8 mouse cellular contexts compared by ENCODE assay signal in the genomic region with DNA sequence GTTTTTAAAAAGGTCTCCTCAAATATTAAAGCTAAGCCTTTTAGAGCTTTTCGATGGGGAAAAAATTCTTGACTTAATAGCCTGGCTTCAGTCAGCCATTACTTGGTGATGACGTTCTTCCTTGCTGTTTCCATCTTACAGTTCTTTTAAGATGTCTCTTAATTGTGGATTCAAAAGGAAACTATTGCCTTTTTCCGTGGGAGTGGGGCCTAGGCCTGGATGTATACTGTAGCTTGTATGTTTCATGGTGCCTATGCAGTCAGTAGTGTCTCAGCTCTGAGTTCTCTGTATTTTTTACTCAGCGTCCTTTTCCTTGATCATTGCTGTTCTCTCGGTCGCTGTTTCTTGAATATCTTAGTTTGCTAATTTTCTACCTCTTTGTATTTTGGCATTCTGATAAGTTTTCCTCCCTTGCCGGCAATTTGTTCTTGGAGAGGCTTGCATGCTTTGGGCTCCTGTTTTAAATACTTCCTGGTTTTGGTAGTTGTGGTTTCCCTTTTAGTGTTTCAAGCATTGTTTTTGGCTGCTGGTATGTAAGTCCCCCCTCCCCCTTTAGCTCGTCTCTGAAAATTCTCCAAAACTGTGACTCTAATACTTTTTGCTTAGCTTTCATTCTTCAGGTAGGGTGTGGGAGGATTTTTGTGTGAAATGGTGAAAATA. TPM values are rescaled to one million over a fixed set of nuclear protein-coding genes. Genes with fewer than 3 reads are reported as not detected.
DNase-seq lines count a peak whose midpoint lies in the region; ATAC-seq lines count a peak whose summit lies in the region.

No protein-coding gene starts in this region.

- no peaks in the 10 kb centered on the region for H3K9me3 ChIP-seq in kidney, embryonic 15.5 days (replicated peaks)
- H3K9me3 ChIP-seq in hindbrain, embryonic 15.5 days = no peaks in the 10 kb centered on the region
- H3K9me3 ChIP-seq in midbrain, embryonic 16.5 days (replicated peaks; ENCODE audit: control insufficient read depth, low read length, poor library complexity, severe bottlenecking) = no peaks in the 10 kb centered on the region

- 2% methylated on average over 8 of the region's 8 CpGs for WGBS in kidney, embryonic 15.5 days
- WGBS in hindbrain, embryonic 15.5 days = 6% methylated on average over 8 of the region's 8 CpGs
- WGBS in midbrain, embryonic 16.5 days = 4% methylated on average over 8 of the region's 8 CpGs

- no peak for ATAC-seq in kidney, embryonic 15.5 days (replicated peaks; ENCODE audit: low FRiP score)
- no peak for ATAC-seq in hindbrain, embryonic 15.5 days (ENCODE audit: low FRiP score, low read depth)
- no peak for ATAC-seq in midbrain, embryonic 16.5 days
- no peak for ATAC-seq in erythroid progenitor cell, adult 5-6 weeks (replicated peaks; ENCODE audit: low FRiP score, poor library complexity, severe bottlenecking)

- H3K4me3 ChIP-seq in kidney, embryonic 15.5 days (replicated peaks) = peak overlapping the region; percentile 99
- peak overlapping the region; percentile 84 for H3K4me3 ChIP-seq in hindbrain, embryonic 15.5 days
- peak overlapping the region; percentile 83 for H3K4me3 ChIP-seq in midbrain, embryonic 16.5 days (ENCODE audit: low read depth, low read length)

- H3K4me1 ChIP-seq in kidney, embryonic 15.5 days = peaks cover 39% of the 10 kb centered on the region
- H3K4me1 ChIP-seq in hindbrain, embryonic 15.5 days (replicated peaks) = peaks cover 41% of the 10 kb centered on the region
- peaks cover 28% of the 10 kb centered on the region for H3K4me1 ChIP-seq in midbrain, embryonic 16.5 days (ENCODE audit: control insufficient read depth, insufficient read depth, low read length)

- no peak for DNase-seq in kidney, adult 18-20 months
- peak; percentile 65 for DNase-seq in Muller cell, postnatal 12 days (ENCODE audit: inconsistent ontology term)
- DNase-seq in embryo, embryonic 10 days (ENCODE audit: low spot score) = no peak
- no peak for DNase-seq in frontal cortex, postnatal 10 days (ENCODE audit: low spot score in 2 of 2)

- peak overlapping the region; percentile 95 for H3K27ac ChIP-seq in kidney, embryonic 15.5 days
- 0 out of 2 replicates have a peak overlapping the region, but pooled peaks have one; percentile 99 for H3K27ac ChIP-seq in hindbrain, embryonic 15.5 days (replicated peaks)
- H3K27ac ChIP-seq in midbrain, embryonic 16.5 days (ENCODE audit: low read length) = no peak overlapping the region

- peak overlapping the region; percentile 77 for H3K4me2 ChIP-seq in kidney, embryonic 15.5 days
- H3K4me2 ChIP-seq in hindbrain, embryonic 15.5 days = peak overlapping the region; percentile 85
- H3K4me2 ChIP-seq in midbrain, embryonic 16.5 days (ENCODE audit: low read length) = peak overlapping the region; percentile 75

- H3K36me3 ChIP-seq in kidney, embryonic 15.5 days = peaks cover 29% of the 10 kb centered on the region
- H3K36me3 ChIP-seq in hindbrain, embryonic 15.5 days = peaks cover 17% of the 10 kb centered on the region
- H3K36me3 ChIP-seq in midbrain, embryonic 16.5 days (ENCODE audit: control insufficient read depth, insufficient read depth, low read length) = peaks cover 12% of the 10 kb centered on the region; the same call in 1 of the 2 replicates

- no peaks in the 10 kb centered on the region for H3K27me3 ChIP-seq in kidney, embryonic 15.5 days
- H3K27me3 ChIP-seq in hindbrain, embryonic 15.5 days = no peaks in the 10 kb centered on the region
- no peaks in the 10 kb centered on the region for H3K27me3 ChIP-seq in midbrain, embryonic 16.5 days (ENCODE audit: control insufficient read depth, insufficient read depth, low read depth, low read length)

- peak overlapping the region; percentile 97 for H3K9ac ChIP-seq in kidney, embryonic 15.5 days
- peak overlapping the region; percentile 88 for H3K9ac ChIP-seq in hindbrain, embryonic 15.5 days
- H3K9ac ChIP-seq in midbrain, embryonic 16.5 days (ENCODE audit: low read depth, low read length) = peak overlapping the region; percentile 92

RNA-seq across cellular contexts. Expression of a gene that starts 14.2 kb away (rescaled TPM):
- polyA plus RNA-seq in kidney, embryonic 15.5 days (2015; fragmentation: Nextera tagmentation; extraction: Ambion mirVana) = 496 and 536 TPM in 2 replicates
- 480 and 502 TPM in 2 replicates for polyA plus RNA-seq in hindbrain, embryonic 15.5 days (2015; fragmentation: Nextera tagmentation; extraction: Ambion mirVana)
- polyA plus RNA-seq in midbrain, embryonic 16.5 days (2015; fragmentation: Nextera tagmentation; extraction: Ambion mirVana) = 467 and 529 TPM in 2 replicates
- 468 and 572 TPM in 2 replicates for total RNA-seq in erythroid progenitor cell, adult 5-6 weeks (2015; ENCODE audit: low replicate concordance)
- 294 and 325 TPM in 2 replicates for total RNA-seq in erythroid progenitor cell, adult 5-6 weeks (2017; ENCODE audit: low replicate concordance)

RNA-seq across cellular contexts. Expression of a gene that starts 18.7 kb away (rescaled TPM):
- 35.0 and 37.4 TPM in 2 replicates for polyA plus RNA-seq in kidney, embryonic 15.5 days (2015; fragmentation: Nextera tagmentation; extraction: Ambion mirVana)
- polyA plus RNA-seq in hindbrain, embryonic 15.5 days (2015; fragmentation: Nextera tagmentation; extraction: Ambion mirVana) = 79.4 and 83.9 TPM in 2 replicates
- 76.8 and 81.3 TPM in 2 replicates for polyA plus RNA-seq in midbrain, embryonic 16.5 days (2015; fragmentation: Nextera tagmentation; extraction: Ambion mirVana)
- total RNA-seq in erythroid progenitor cell, adult 5-6 weeks (2015; ENCODE audit: low replicate concordance) = not detected in 2 replicates
- not detected in 2 replicates for total RNA-seq in erythroid progenitor cell, adult 5-6 weeks (2017; ENCODE audit: low replicate concordance)

RNA-seq across cellular contexts. Expression of a gene that starts 24.4 kb away (rescaled TPM):
- polyA plus RNA-seq in kidney, embryonic 15.5 days (2015; fragmentation: Nextera tagmentation; extraction: Ambion mirVana) = 999 and 1,052 TPM in 2 replicates
- polyA plus RNA-seq in hindbrain, embryonic 15.5 days (2015; fragmentation: Nextera tagmentation; extraction: Ambion mirVana) = 1,257 and 1,293 TPM in 2 replicates
- 1,162 and 1,206 TPM in 2 replicates for polyA plus RNA-seq in midbrain, embryonic 16.5 days (2015; fragmentation: Nextera tagmentation; extraction: Ambion mirVana)
- 137 and 167 TPM in 2 replicates for total RNA-seq in erythroid progenitor cell, adult 5-6 weeks (2015; ENCODE audit: low replicate concordance)
- 51.7 and 117 TPM in 2 replicates for total RNA-seq in erythroid progenitor cell, adult 5-6 weeks (2017; ENCODE audit: low replicate concordance)

RNA-seq across cellular contexts. Expression of a gene that starts 31.3 kb away (rescaled TPM):
- 0.18 TPM in 1 of 2 replicates, not detected in the other for polyA plus RNA-seq in kidney, embryonic 15.5 days (2015; fragmentation: Nextera tagmentation; extraction: Ambion mirVana)
- polyA plus RNA-seq in hindbrain, embryonic 15.5 days (2015; fragmentation: Nextera tagmentation; extraction: Ambion mirVana) = 0.17 and 0.35 TPM in 2 replicates
- polyA plus RNA-seq in midbrain, embryonic 16.5 days (2015; fragmentation: Nextera tagmentation; extraction: Ambion mirVana) = 0.18 TPM in 1 of 2 replicates, not detected in the other
- total RNA-seq in erythroid progenitor cell, adult 5-6 weeks (2015; ENCODE audit: low replicate concordance) = not detected in 2 replicates
- total RNA-seq in erythroid progenitor cell, adult 5-6 weeks (2017; ENCODE audit: low replicate concordance) = not detected in 2 replicates

RNA-seq across cellular contexts. Expression of a gene that starts 33.2 kb away (rescaled TPM):
- 89.5 and 91.0 TPM in 2 replicates for polyA plus RNA-seq in kidney, embryonic 15.5 days (2015; fragmentation: Nextera tagmentation; extraction: Ambion mirVana)
- polyA plus RNA-seq in hindbrain, embryonic 15.5 days (2015; fragmentation: Nextera tagmentation; extraction: Ambion mirVana) = 204 and 209 TPM in 2 replicates
- 205 and 220 TPM in 2 replicates for polyA plus RNA-seq in midbrain, embryonic 16.5 days (2015; fragmentation: Nextera tagmentation; extraction: Ambion mirVana)
- 2.1 and 2.9 TPM in 2 replicates for total RNA-seq in erythroid progenitor cell, adult 5-6 weeks (2015; ENCODE audit: low replicate concordance)
- total RNA-seq in erythroid progenitor cell, adult 5-6 weeks (2017; ENCODE audit: low replicate concordance) = 3.4 and 14.2 TPM in 2 replicates
